Mouse (Mus musculus) testis, postnatal 14 days (tissue): ENCODE measurements around the gene Gmppa.

Experiments
- DNase-seq: peaks from one replicate; pipeline ENCODE4 v3.0.0; 2021; ENCODE audit warnings: low spot score

Gene Gmppa

GRCm38 (mm10) chr1:75435475-75436328, at the start of gene Gmppa:
TSS of gene Gmppa (plus strand) at chr1:75435930.
- DNase-seq: peak; percentile 80

GRCm38 (mm10) chr1:75386149-75386548, 49.6 kb upstream of the Gmppa start:
- no peak for DNase-seq

GRCm38 (mm10) chr1:75387469-75387928, 48.2 kb upstream of the Gmppa start:
- DNase-seq: no peak

- no peak for DNase-seq
Measured at GRCm38 (mm10) chr1:75387929-75388897, 47.5 kb upstream of the Gmppa start.

GRCm38 (mm10) chr1:75388898-75389515, 46.7 kb upstream of the Gmppa start:
- DNase-seq: no peak

GRCm38 (mm10) chr1:75393139-75393538, 42.6 kb upstream of the Gmppa start:
- no peak for DNase-seq

- DNase-seq: no peak
Measured at GRCm38 (mm10) chr1:75393846-75394245, 41.9 kb upstream of the Gmppa start.

GRCm38 (mm10) chr1:75398761-75399402, 36.8 kb upstream of the Gmppa start:
- DNase-seq: peak; percentile 61

GRCm38 (mm10) chr1:75399755-75400492, 35.8 kb upstream of the Gmppa start:
- peak; percentile 42 for DNase-seq

GRCm38 (mm10) chr1:75400493-75401115, 35.1 kb upstream of the Gmppa start:
- DNase-seq: no peak

- DNase-seq: no peak
Measured at GRCm38 (mm10) chr1:75405547-75405946, 30.2 kb upstream of the Gmppa start.

GRCm38 (mm10) chr1:75406173-75406572, 29.6 kb upstream of the Gmppa start:
- no peak for DNase-seq

GRCm38 (mm10) chr1:75407056-75407455, 28.7 kb upstream of the Gmppa start:
- no peak for DNase-seq

- no peak for DNase-seq
Measured at GRCm38 (mm10) chr1:75408210-75408609, 27.5 kb upstream of the Gmppa start.

GRCm38 (mm10) chr1:75409950-75410349, 25.8 kb upstream of the Gmppa start:
- DNase-seq: no peak

- DNase-seq: no peak
Measured at GRCm38 (mm10) chr1:75412196-75412595, 23.5 kb upstream of the Gmppa start.

GRCm38 (mm10) chr1:75413749-75414148, 22.0 kb upstream of the Gmppa start:
- DNase-seq: no peak

GRCm38 (mm10) chr1:75421794-75422193, 13.9 kb upstream of the Gmppa start:
- DNase-seq: no peak

GRCm38 (mm10) chr1:75422216-75422822, 13.4 kb upstream of the Gmppa start:
- no peak for DNase-seq
